Mouse (Mus musculus): ENCODE results near the gene Ppp4r3a. TPM values are rescaled to one million over a fixed set of nuclear protein-coding genes. Genes with fewer than 3 reads are reported as not detected.

The Ppp4r3a gene
- total and polyA plus RNA-seq, 2 experiments from 2014 or later: 13.9 to 31.4 TPM

- Histone ChIP-seq H3K27ac (ENCODE audit: low read depth) (no peak overlapping the region; the same call in 1 of the 2 replicates), H3K9ac (replicated peaks; ENCODE audit: low read depth, low read length) (0 out of 2 replicates have a peak overlapping the region, but pooled peaks have one; percentile 13), H3K9me3 (replicated peaks; ENCODE audit: control insufficient read depth, low read length) (no peaks in the 10 kb centered on the region), H3K4me2 (ENCODE audit: low read depth, low read length) (no peak overlapping the region), H3K36me3 (replicated peaks; ENCODE audit: control insufficient read depth, insufficient read depth, low read length) (no peaks in the 10 kb centered on the region), H3K27me3 (ENCODE audit: control insufficient read depth, insufficient read depth, low read length) (peaks cover 6% of the 10 kb centered on the region; the same call in 1 of the 2 replicates), H3K4me3 (ENCODE audit: low read depth, low read length) (no peak overlapping the region), H3K4me1 (ENCODE audit: control insufficient read depth, insufficient read depth) (peaks cover 23% of the 10 kb centered on the region; the same call in 1 of the 2 replicates)
- no peak for TF ChIP-seq EP300 (IDR thresholded peaks at IDR 0.05; ENCODE audit: low read depth)
- no peak for TF ChIP-seq CTCF (IDR thresholded peaks at IDR 0.05; ENCODE audit: low read depth)
- DNase-seq (ENCODE audit: low spot score) (no peak), ATAC-seq (ENCODE audit: insufficient read depth, low read depth) (0 out of 2 replicates have a peak, but pooled peaks have one; percentile 31)
- WGBS: 46% methylated on average over 10 of the region's 10 CpGs
Measured at GRCm38 (mm10) chr12:101007968-101008481, 75.5 kb downstream of the Ppp4r3a start.

- Histone ChIP-seq H3K9me3 (replicated peaks; ENCODE audit: control insufficient read depth, low read length) (no peaks in the 10 kb centered on the region), H3K9ac (replicated peaks; ENCODE audit: low read depth, low read length) (no peak overlapping the region), H3K4me3 (ENCODE audit: low read depth, low read length) (no peak overlapping the region), H3K4me2 (ENCODE audit: low read depth, low read length) (no peak overlapping the region), H3K27ac (ENCODE audit: low read depth) (no peak overlapping the region; the same call in 1 of the 2 replicates), H3K27me3 (ENCODE audit: control insufficient read depth, insufficient read depth, low read length) (peaks cover 6% of the 10 kb centered on the region; the same call in 1 of the 2 replicates), H3K4me1 (ENCODE audit: control insufficient read depth, insufficient read depth) (peaks cover 18% of the 10 kb centered on the region; the same call in 1 of the 2 replicates), H3K36me3 (replicated peaks; ENCODE audit: control insufficient read depth, insufficient read depth, low read length) (no peaks in the 10 kb centered on the region)
- TF ChIP-seq CTCF (IDR thresholded peaks at IDR 0.05; ENCODE audit: low read depth) (no peak), EP300 (IDR thresholded peaks at IDR 0.05; ENCODE audit: low read depth) (no peak)
- no peak for ATAC-seq (ENCODE audit: insufficient read depth, low read depth)
- WGBS: 57% methylated on average over 9 of the region's 9 CpGs
- DNase-seq (ENCODE audit: low spot score): no peak
Measured at GRCm38 (mm10) chr12:101007427-101007826, 76.1 kb downstream of the Ppp4r3a start.

GRCm38 (mm10) chr12:101005665-101006420, 77.7 kb downstream of the Ppp4r3a start:
- Histone ChIP-seq H3K4me3 (ENCODE audit: low read depth, low read length) (no peak overlapping the region), H3K9me3 (replicated peaks; ENCODE audit: control insufficient read depth, low read length) (no peaks in the 10 kb centered on the region), H3K4me2 (ENCODE audit: low read depth, low read length) (no peak overlapping the region), H3K9ac (replicated peaks; ENCODE audit: low read depth, low read length) (no peak overlapping the region), H3K36me3 (replicated peaks; ENCODE audit: control insufficient read depth, insufficient read depth, low read length) (no peaks in the 10 kb centered on the region), H3K27me3 (ENCODE audit: control insufficient read depth, insufficient read depth, low read length) (peaks cover 4% of the 10 kb centered on the region; the same call in 1 of the 2 replicates), H3K27ac (ENCODE audit: low read depth) (no peak overlapping the region), H3K4me1 (ENCODE audit: control insufficient read depth, insufficient read depth) (peaks cover 13% of the 10 kb centered on the region; the same call in 1 of the 2 replicates)
- 76% methylated on average over 12 of the region's 12 CpGs for WGBS
- TF ChIP-seq EP300 (IDR thresholded peaks at IDR 0.05; ENCODE audit: low read depth): no peak
- no peak for TF ChIP-seq CTCF (IDR thresholded peaks at IDR 0.05; ENCODE audit: low read depth)
- no peak for DNase-seq (ENCODE audit: low spot score)
- no peak for ATAC-seq (ENCODE audit: insufficient read depth, low read depth)

GRCm38 (mm10) chr12:101004982-101005381, 78.5 kb downstream of the Ppp4r3a start:
- H3K9me3 ChIP-seq (replicated peaks; ENCODE audit: control insufficient read depth, low read length): no peaks in the 10 kb centered on the region
- TF ChIP-seq EP300 (IDR thresholded peaks at IDR 0.05; ENCODE audit: low read depth) (no peak), CTCF (IDR thresholded peaks at IDR 0.05; ENCODE audit: low read depth) (no peak)
- H3K9ac ChIP-seq (replicated peaks; ENCODE audit: low read depth, low read length): no peak overlapping the region
- peaks cover 13% of the 10 kb centered on the region; the same call in 1 of the 2 replicates for H3K4me1 ChIP-seq (ENCODE audit: control insufficient read depth, insufficient read depth)
- no peak overlapping the region for H3K4me3 ChIP-seq (ENCODE audit: low read depth, low read length)
- ATAC-seq (ENCODE audit: insufficient read depth, low read depth) (no peak), DNase-seq (ENCODE audit: low spot score) (no peak)
- no peak overlapping the region for H3K4me2 ChIP-seq (ENCODE audit: low read depth, low read length)
- H3K27me3 ChIP-seq (ENCODE audit: control insufficient read depth, insufficient read depth, low read length): peaks cover 4% of the 10 kb centered on the region; the same call in 1 of the 2 replicates
- H3K27ac ChIP-seq (ENCODE audit: low read depth): no peak overlapping the region
- no peaks in the 10 kb centered on the region for H3K36me3 ChIP-seq (replicated peaks; ENCODE audit: control insufficient read depth, insufficient read depth, low read length)
- WGBS: 95% methylated on average over 5 of the region's 5 CpGs

- Histone ChIP-seq H3K27ac (ENCODE audit: low read depth) (no peak overlapping the region), H3K9ac (replicated peaks; ENCODE audit: low read depth, low read length) (no peak overlapping the region), H3K4me2 (ENCODE audit: low read depth, low read length) (no peak overlapping the region), H3K27me3 (ENCODE audit: control insufficient read depth, insufficient read depth, low read length) (peaks cover 4% of the 10 kb centered on the region; the same call in 1 of the 2 replicates), H3K4me1 (ENCODE audit: control insufficient read depth, insufficient read depth) (peaks cover 8% of the 10 kb centered on the region; the same call in 1 of the 2 replicates), H3K9me3 (replicated peaks; ENCODE audit: control insufficient read depth, low read length) (no peaks in the 10 kb centered on the region), H3K4me3 (ENCODE audit: low read depth, low read length) (no peak overlapping the region), H3K36me3 (replicated peaks; ENCODE audit: control insufficient read depth, insufficient read depth, low read length) (no peaks in the 10 kb centered on the region)
- no peak for DNase-seq (ENCODE audit: low spot score)
- WGBS: 66% methylated on average over 4 of the region's 4 CpGs
- TF ChIP-seq CTCF (IDR thresholded peaks at IDR 0.05; ENCODE audit: low read depth) (no peak), EP300 (IDR thresholded peaks at IDR 0.05; ENCODE audit: low read depth) (no peak)
- ATAC-seq (ENCODE audit: insufficient read depth, low read depth): no peak
Measured at GRCm38 (mm10) chr12:101002801-101003513, 80.5 kb downstream of the Ppp4r3a start.
